Mouse (Mus musculus): ENCODE measurements at regions not wholly inside any gene's neighbourhood (a gene's known extent, or its start where the extent isn't known, plus 50 kb on each side); places are given as distances from the start of the nearest gene placed in this dataset.
A peak's percentile ranks its signal among the peaks of the same experiment; 100 is the strongest.

- WGBS, result 87% methylated on average over 4 of the region's 4 CpGs
- ATAC-seq (replicated peaks; ENCODE audit: insufficient number of reproducible peaks, low FRiP score, low TSS enrichment, low read depth) (no peak), DNase-seq (ENCODE audit: low spot score) (no peak)
- H3K27me3 ChIP-seq (ENCODE audit: control insufficient read depth, insufficient read depth, low read length), result no peaks in the 10 kb centered on the region
- H3K4me1 ChIP-seq (ENCODE audit: control insufficient read depth, insufficient read depth, low read length), result no peaks in the 10 kb centered on the region
- H3K27ac ChIP-seq (replicated peaks; ENCODE audit: low read depth, low read length), result no peak overlapping the region
- H3K9me3 ChIP-seq (replicated peaks; ENCODE audit: control insufficient read depth, low read length), result no peaks in the 10 kb centered on the region
- no peaks in the 10 kb centered on the region for H3K36me3 ChIP-seq (replicated peaks; ENCODE audit: control insufficient read depth, insufficient read depth, low read depth, low read length)
- H3K4me2 ChIP-seq (ENCODE audit: low read depth, low read length), result no peak overlapping the region
- H3K4me3 ChIP-seq (ENCODE audit: low read depth, low read length), result no peak overlapping the region
- H3K9ac ChIP-seq (replicated peaks; ENCODE audit: low read length), result no peak overlapping the region
These were observed 387.9 kb upstream of the Mki67 start for GRCm38 (mm10) chr7:136104021-136104420.

GRCm38 (mm10) chr7:136112163-136112562, 396.0 kb upstream of the Mki67 start:
- DNase-seq (ENCODE audit: low spot score) (no peak), ATAC-seq (replicated peaks; ENCODE audit: insufficient number of reproducible peaks, low FRiP score, low TSS enrichment, low read depth) (no peak)
- WGBS, result 63% methylated on average over 6 of the region's 6 CpGs
- no peaks in the 10 kb centered on the region for H3K36me3 ChIP-seq (replicated peaks; ENCODE audit: control insufficient read depth, insufficient read depth, low read depth, low read length)
- no peaks in the 10 kb centered on the region for H3K4me1 ChIP-seq (ENCODE audit: control insufficient read depth, insufficient read depth, low read length)
- no peak overlapping the region for H3K4me2 ChIP-seq (ENCODE audit: low read depth, low read length)
- no peaks in the 10 kb centered on the region for H3K9me3 ChIP-seq (replicated peaks; ENCODE audit: control insufficient read depth, low read length)
- H3K4me3 ChIP-seq (ENCODE audit: low read depth, low read length), result no peak overlapping the region
- no peaks in the 10 kb centered on the region for H3K27me3 ChIP-seq (ENCODE audit: control insufficient read depth, insufficient read depth, low read length)
- H3K9ac ChIP-seq (replicated peaks; ENCODE audit: low read length), result no peak overlapping the region
- H3K27ac ChIP-seq (replicated peaks; ENCODE audit: low read depth, low read length), result no peak overlapping the region

DNA sequence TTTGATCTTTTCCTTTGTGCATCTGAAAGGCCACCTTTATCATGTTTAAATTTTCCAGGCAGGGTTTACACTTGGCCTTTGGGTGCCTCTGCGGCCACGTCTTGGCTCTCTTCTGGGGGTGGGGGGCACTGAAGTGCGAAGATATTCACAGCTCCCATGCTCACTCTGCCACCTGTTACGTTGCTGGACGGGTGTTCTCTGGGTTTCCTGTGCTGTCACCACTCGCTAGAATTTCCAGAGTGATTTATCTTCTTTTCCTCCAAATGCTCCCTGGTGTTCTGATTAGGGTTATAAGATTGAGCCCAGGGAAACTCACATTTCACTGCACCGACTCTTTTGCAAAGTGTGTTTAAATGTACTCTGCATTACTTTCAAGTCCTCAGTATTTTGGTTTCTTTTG, 404.8 kb upstream of the Mki67 start:
- H3K36me3 ChIP-seq (replicated peaks; ENCODE audit: control insufficient read depth, insufficient read depth, low read depth, low read length), result no peaks in the 10 kb centered on the region
- no peak overlapping the region for H3K4me2 ChIP-seq (ENCODE audit: low read depth, low read length)
- ATAC-seq (replicated peaks; ENCODE audit: insufficient number of reproducible peaks, low FRiP score, low TSS enrichment, low read depth) (no peak), DNase-seq (ENCODE audit: low spot score) (no peak)
- WGBS, result 40% methylated on average over 7 of the region's 7 CpGs
- H3K4me1 ChIP-seq (ENCODE audit: control insufficient read depth, insufficient read depth, low read length), result no peaks in the 10 kb centered on the region
- no peaks in the 10 kb centered on the region for H3K9me3 ChIP-seq (replicated peaks; ENCODE audit: control insufficient read depth, low read length)
- no peaks in the 10 kb centered on the region for H3K27me3 ChIP-seq (ENCODE audit: control insufficient read depth, insufficient read depth, low read length)
- no peak overlapping the region for H3K27ac ChIP-seq (replicated peaks; ENCODE audit: low read depth, low read length)
- H3K4me3 ChIP-seq (ENCODE audit: low read depth, low read length), result no peak overlapping the region
- H3K9ac ChIP-seq (replicated peaks; ENCODE audit: low read length), result no peak overlapping the region

DNA sequence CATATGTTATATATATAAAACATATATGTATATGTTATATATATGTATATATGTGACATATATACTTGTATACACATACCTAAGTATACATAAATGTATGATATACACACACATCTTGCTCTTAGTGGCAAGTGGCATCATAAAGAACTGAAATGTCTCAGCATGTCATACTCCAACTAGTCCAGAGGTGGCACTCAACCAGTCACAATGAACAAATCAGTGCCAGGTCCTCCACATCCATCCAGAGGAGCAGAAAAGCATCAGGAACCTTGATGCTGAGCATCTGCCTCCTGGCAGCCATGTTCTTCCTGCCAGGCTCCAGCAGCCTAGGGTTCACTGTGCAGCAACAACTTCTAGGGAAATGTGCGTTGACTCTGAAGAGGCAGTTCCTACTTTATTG, 405.2 kb upstream of the Mki67 start:
- WGBS, result 88% methylated on average over 1 of the region's 1 CpGs
- ATAC-seq (replicated peaks; ENCODE audit: insufficient number of reproducible peaks, low FRiP score, low TSS enrichment, low read depth) (no peak), DNase-seq (ENCODE audit: low spot score) (peak; percentile 33)
- H3K27me3 ChIP-seq (ENCODE audit: control insufficient read depth, insufficient read depth, low read length), result no peaks in the 10 kb centered on the region
- H3K9ac ChIP-seq (replicated peaks; ENCODE audit: low read length), result no peak overlapping the region
- no peak overlapping the region for H3K4me2 ChIP-seq (ENCODE audit: low read depth, low read length)
- no peak overlapping the region for H3K4me3 ChIP-seq (ENCODE audit: low read depth, low read length)
- no peaks in the 10 kb centered on the region for H3K36me3 ChIP-seq (replicated peaks; ENCODE audit: control insufficient read depth, insufficient read depth, low read depth, low read length)
- no peaks in the 10 kb centered on the region for H3K9me3 ChIP-seq (replicated peaks; ENCODE audit: control insufficient read depth, low read length)
- H3K27ac ChIP-seq (replicated peaks; ENCODE audit: low read depth, low read length), result no peak overlapping the region
- H3K4me1 ChIP-seq (ENCODE audit: control insufficient read depth, insufficient read depth, low read length), result no peaks in the 10 kb centered on the region

DNA sequence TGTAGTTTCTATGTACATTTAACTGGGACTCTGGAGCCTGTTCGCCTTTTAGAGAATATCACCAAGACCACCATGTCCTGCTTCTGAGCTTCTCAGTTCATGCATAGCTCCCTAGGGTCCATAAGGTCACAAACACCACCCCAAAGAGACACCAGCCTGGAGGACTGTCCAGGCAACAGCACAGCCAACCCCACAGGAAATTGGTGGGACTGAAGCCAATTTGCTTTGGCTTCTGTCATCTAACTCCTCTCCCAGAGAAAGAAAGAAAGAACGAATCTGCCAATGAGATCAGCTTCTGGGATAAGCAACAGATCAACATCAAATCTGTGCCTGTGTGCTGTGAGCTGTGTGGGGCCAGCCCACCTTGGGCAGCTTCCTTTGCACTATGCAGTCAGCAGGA, 408.6 kb upstream of the Mki67 start:
- Histone ChIP-seq H3K36me3 (replicated peaks; ENCODE audit: control insufficient read depth, insufficient read depth, low read depth, low read length) (no peaks in the 10 kb centered on the region), H3K4me1 (ENCODE audit: control insufficient read depth, insufficient read depth, low read length) (no peaks in the 10 kb centered on the region), H3K4me3 (ENCODE audit: low read depth, low read length) (no peak overlapping the region), H3K27ac (replicated peaks; ENCODE audit: low read depth, low read length) (no peak overlapping the region), H3K9ac (replicated peaks; ENCODE audit: low read length) (no peak overlapping the region), H3K27me3 (ENCODE audit: control insufficient read depth, insufficient read depth, low read length) (no peaks in the 10 kb centered on the region), H3K9me3 (replicated peaks; ENCODE audit: control insufficient read depth, low read length) (no peaks in the 10 kb centered on the region), H3K4me2 (ENCODE audit: low read depth, low read length) (no peak overlapping the region)
- WGBS, result 63% methylated on average over 2 of the region's 2 CpGs
- ATAC-seq (replicated peaks; ENCODE audit: insufficient number of reproducible peaks, low FRiP score, low TSS enrichment, low read depth), result no peak
- no peak for DNase-seq (ENCODE audit: low spot score)

DNA sequence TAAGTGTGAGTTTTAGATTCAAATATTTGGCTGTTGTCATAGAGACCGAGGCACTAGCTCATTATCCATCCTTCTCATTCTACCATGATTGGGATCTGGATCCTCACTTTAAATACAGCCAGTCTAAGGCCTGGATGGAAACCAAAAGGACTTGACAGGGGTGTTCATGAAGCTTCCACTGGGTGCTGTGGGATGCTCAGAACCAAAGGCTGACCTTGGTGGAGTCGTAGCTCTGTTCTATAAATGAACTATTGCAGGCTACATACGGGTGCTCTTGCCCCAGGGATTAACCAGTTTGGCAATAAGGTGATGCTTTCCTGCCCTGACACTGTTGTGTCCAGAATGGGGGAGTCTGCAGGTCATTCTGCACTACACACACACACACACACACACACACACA, 410.2 kb upstream of the Mki67 start:
- WGBS, result 87% methylated on average over 3 of the region's 3 CpGs
- DNase-seq (ENCODE audit: low spot score) (no peak), ATAC-seq (replicated peaks; ENCODE audit: insufficient number of reproducible peaks, low FRiP score, low TSS enrichment, low read depth) (no peak)
- Histone ChIP-seq H3K36me3 (replicated peaks; ENCODE audit: control insufficient read depth, insufficient read depth, low read depth, low read length) (no peaks in the 10 kb centered on the region), H3K4me1 (ENCODE audit: control insufficient read depth, insufficient read depth, low read length) (no peaks in the 10 kb centered on the region), H3K9me3 (replicated peaks; ENCODE audit: control insufficient read depth, low read length) (no peaks in the 10 kb centered on the region), H3K4me3 (ENCODE audit: low read depth, low read length) (no peak overlapping the region), H3K9ac (replicated peaks; ENCODE audit: low read length) (no peak overlapping the region), H3K27ac (replicated peaks; ENCODE audit: low read depth, low read length) (no peak overlapping the region), H3K4me2 (ENCODE audit: low read depth, low read length) (no peak overlapping the region), H3K27me3 (ENCODE audit: control insufficient read depth, insufficient read depth, low read length) (no peaks in the 10 kb centered on the region)

DNA sequence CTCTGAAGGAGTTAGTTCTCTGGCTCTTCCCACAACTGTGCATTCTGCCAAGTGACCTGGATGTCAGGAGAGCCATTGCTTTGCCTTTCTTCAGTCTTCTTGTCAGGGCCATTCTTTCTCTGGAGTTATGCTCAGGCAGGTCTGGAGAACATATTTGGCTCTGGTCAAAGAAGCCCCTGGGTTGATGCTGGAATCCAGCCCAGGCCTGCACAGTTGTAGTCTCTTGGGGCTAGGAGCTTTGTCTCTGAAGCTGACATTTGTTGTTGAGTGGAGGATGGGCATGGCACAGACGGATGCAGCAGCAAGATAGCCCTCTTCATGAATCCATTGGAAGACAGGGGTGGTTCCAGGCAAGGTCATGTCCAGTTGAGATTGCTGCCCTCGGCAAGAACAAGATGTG, 411.4 kb upstream of the Mki67 start:
- Histone ChIP-seq H3K36me3 (replicated peaks; ENCODE audit: control insufficient read depth, insufficient read depth, low read depth, low read length) (no peaks in the 10 kb centered on the region), H3K9me3 (replicated peaks; ENCODE audit: control insufficient read depth, low read length) (no peaks in the 10 kb centered on the region), H3K4me2 (ENCODE audit: low read depth, low read length) (no peak overlapping the region), H3K27me3 (ENCODE audit: control insufficient read depth, insufficient read depth, low read length) (no peaks in the 10 kb centered on the region), H3K4me1 (ENCODE audit: control insufficient read depth, insufficient read depth, low read length) (no peaks in the 10 kb centered on the region), H3K4me3 (ENCODE audit: low read depth, low read length) (no peak overlapping the region), H3K9ac (replicated peaks; ENCODE audit: low read length) (no peak overlapping the region), H3K27ac (replicated peaks; ENCODE audit: low read depth, low read length) (no peak overlapping the region)
- 80% methylated on average over 2 of the region's 2 CpGs for WGBS
- ATAC-seq (replicated peaks; ENCODE audit: insufficient number of reproducible peaks, low FRiP score, low TSS enrichment, low read depth) (no peak), DNase-seq (ENCODE audit: low spot score) (no peak)

DNA sequence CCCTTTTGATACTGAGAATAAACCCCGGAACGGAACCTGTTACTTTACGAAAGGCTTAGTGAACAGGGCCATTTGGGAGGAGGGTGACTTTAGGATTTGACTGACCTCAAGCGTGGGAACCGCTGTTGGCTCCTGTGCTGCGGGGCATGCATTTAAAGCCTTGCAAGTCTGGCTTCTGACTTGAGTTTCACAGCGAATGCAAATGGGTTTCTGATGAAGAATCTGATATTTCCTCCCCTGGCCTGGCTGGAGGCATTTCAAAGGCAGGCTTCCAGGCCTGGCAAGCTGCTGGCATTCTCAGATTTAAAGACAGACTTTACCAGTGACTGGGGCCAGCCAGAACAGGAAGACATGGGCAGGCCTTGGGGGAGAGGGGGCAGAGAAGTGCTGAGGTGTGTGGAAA, 413.6 kb upstream of the Mki67 start:
- Histone ChIP-seq H3K9ac (replicated peaks; ENCODE audit: low read length) (no peak overlapping the region), H3K27me3 (ENCODE audit: control insufficient read depth, insufficient read depth, low read length) (no peaks in the 10 kb centered on the region), H3K4me3 (ENCODE audit: low read depth, low read length) (no peak overlapping the region), H3K4me1 (ENCODE audit: control insufficient read depth, insufficient read depth, low read length) (no peaks in the 10 kb centered on the region), H3K4me2 (ENCODE audit: low read depth, low read length) (no peak overlapping the region), H3K27ac (replicated peaks; ENCODE audit: low read depth, low read length) (no peak overlapping the region), H3K9me3 (replicated peaks; ENCODE audit: control insufficient read depth, low read length) (no peaks in the 10 kb centered on the region), H3K36me3 (replicated peaks; ENCODE audit: control insufficient read depth, insufficient read depth, low read depth, low read length) (no peaks in the 10 kb centered on the region)
- peak; percentile 30 for DNase-seq (ENCODE audit: low spot score)
- 44% methylated on average over 7 of the region's 7 CpGs for WGBS
- no peak for ATAC-seq (replicated peaks; ENCODE audit: insufficient number of reproducible peaks, low FRiP score, low TSS enrichment, low read depth)

All from embryonic facial prominence, embryonic 11.5 days (tissue).